Mouse (Mus musculus) embryonic facial prominence, embryonic 10.5 days (tissue): Measurements from ENCODE around the gene Rnf123. TPM values are rescaled to one million over a fixed set of nuclear protein-coding genes. Genes with fewer than 3 reads are reported as not detected.
A peak's percentile ranks its signal among the peaks of the same experiment; 100 is the strongest.
"Not testable (repeated sequence)": the region's sequence is repeated elsewhere in the genome, so short reads cannot be mapped to it uniquely, and the experiment has no call there.

Experiments used
- DNase-seq: peaks from one replicate; pipeline ENCODE4 v3.0.0-alpha.2; 2017; ENCODE audit warnings: low spot score
- H3K27ac ChIP-seq: fragments of 300-500 bp; sonication (generic); replicated peaks from 2 replicates; pipeline ENCODE4 v1.5.1; 2016; ENCODE audit warnings: mild to moderate bottlenecking
- H3K27me3 ChIP-seq: fragments of 300-500 bp; sonication (generic); replicated peaks from 2 replicates; pipeline ENCODE4 v1.6.1; 2016; ENCODE audit warnings: low read depth, mild to moderate bottlenecking; ENCODE audit not compliant: poor library complexity, severe bottlenecking
- H3K36me3 ChIP-seq: fragments of 300-500 bp; sonication (generic); replicated peaks from 2 replicates; pipeline ENCODE4 v1.6.1; 2016; ENCODE audit warnings: mild to moderate bottlenecking, moderate library complexity
- H3K4me1 ChIP-seq: fragments of 300-500 bp; sonication (generic); 2 replicates; pipeline ENCODE4 v1.6.1; 2016
- H3K4me3 ChIP-seq: fragments of 300-500 bp; sonication (generic); 2 replicates; pipeline ENCODE4 v1.5.1; 2016; ENCODE audit warnings: mild to moderate bottlenecking, moderate library complexity
- H3K9me3 ChIP-seq: fragments of 300-500 bp; sonication (generic); 2 replicates; pipeline ENCODE4 v1.6.1; 2016; ENCODE audit warnings: mild to moderate bottlenecking
- WGBS: fragments of 180-500 bp; shearing (Covaris S2); methylation state at CpG from one replicate; pipeline ENCODE4 v1.1.7; 2016; 5-methylcytosine and 5-hydroxymethylcytosine counted together
- polyA plus RNA-seq: library from polyadenylated mRNA; unstranded; fragments of >200 nt; fragmentation: Nextera tagmentation; extraction: Ambion mirVana; gene quantifications from 2 replicates; pipeline ENCODE4 v1.2.1, GENCODE M21; 2016

The Rnf123 gene
- polyA plus RNA-seq, 1 experiment from 2014 or later, result 34.1 TPM

GRCm38 (mm10) chr9:108044751-108045492 is 38.2 kb downstream of the Rnf123 start:
- H3K4me3 ChIP-seq, result no peak overlapping the region
- H3K27me3 ChIP-seq, result no peaks in the 10 kb centered on the region
- no peak for DNase-seq
- no peak overlapping the region for H3K27ac ChIP-seq
- H3K4me1 ChIP-seq, result peaks cover 21% of the 10 kb centered on the region
- peaks cover 69% of the 10 kb centered on the region for H3K36me3 ChIP-seq
- 94% methylated on average over 8 of the region's 8 CpGs for WGBS
- H3K9me3 ChIP-seq, result no peaks in the 10 kb centered on the region

- H3K4me1 ChIP-seq, result no peaks in the 10 kb centered on the region
- H3K9me3 ChIP-seq, result no peaks in the 10 kb centered on the region
- WGBS, result 96% methylated on average over 2 of the region's 2 CpGs
- H3K27ac ChIP-seq, result no peak overlapping the region
- no peaks in the 10 kb centered on the region for H3K27me3 ChIP-seq
- no peak overlapping the region for H3K4me3 ChIP-seq
- H3K36me3 ChIP-seq, result peaks cover 86% of the 10 kb centered on the region
- no peak for DNase-seq
Measured at GRCm38 (mm10) chr9:108035331-108036156, 47.6 kb downstream of the Rnf123 start.

GRCm38 (mm10) chr9:108032126-108032525 is 51.0 kb downstream of the Rnf123 start:
- Histone ChIP-seq H3K4me3 (no peak overlapping the region), H3K36me3 (peaks cover 89% of the 10 kb centered on the region), H3K9me3 (no peaks in the 10 kb centered on the region), H3K27ac (no peak overlapping the region), H3K27me3 (no peaks in the 10 kb centered on the region), H3K4me1 (no peaks in the 10 kb centered on the region)
- no peak for DNase-seq
- 88% methylated on average over 5 of the region's 5 CpGs for WGBS

- H3K27ac ChIP-seq, result no peak overlapping the region
- WGBS, result 98% methylated on average over 3 of the region's 3 CpGs
- H3K4me3 ChIP-seq, result no peak overlapping the region
- no peaks in the 10 kb centered on the region for H3K9me3 ChIP-seq
- DNase-seq, result no peak
- no peaks in the 10 kb centered on the region for H3K4me1 ChIP-seq
- peaks cover 83% of the 10 kb centered on the region for H3K36me3 ChIP-seq
- no peaks in the 10 kb centered on the region for H3K27me3 ChIP-seq
Measured at GRCm38 (mm10) chr9:108027867-108028266, 55.3 kb downstream of the Rnf123 start.

GRCm38 (mm10) chr9:108026584-108026983 is 56.6 kb downstream of the Rnf123 start:
- no peak for DNase-seq
- H3K4me1 ChIP-seq, result no peaks in the 10 kb centered on the region
- 90% methylated on average over 3 of the region's 3 CpGs for whole genome bisulfite sequencing
- no peak overlapping the region for H3K27ac ChIP-seq
- H3K27me3 ChIP-seq, result no peaks in the 10 kb centered on the region
- H3K36me3 ChIP-seq, result peaks cover 70% of the 10 kb centered on the region
- H3K9me3 ChIP-seq, result no peaks in the 10 kb centered on the region
- no peak overlapping the region for H3K4me3 ChIP-seq

- Histone ChIP-seq H3K9me3 (no peaks in the 10 kb centered on the region), H3K27me3 (no peaks in the 10 kb centered on the region), H3K27ac (no peak overlapping the region), H3K4me3 (no peak overlapping the region), H3K36me3 (peaks cover 51% of the 10 kb centered on the region), H3K4me1 (no peaks in the 10 kb centered on the region)
- WGBS, result 94% methylated on average over 3 of the region's 3 CpGs
- DNase-seq, result no peak
Measured at GRCm38 (mm10) chr9:108023216-108023615, 59.9 kb downstream of the Rnf123 start.

- H3K27ac ChIP-seq, result no peak overlapping the region
- no peak for DNase-seq
- WGBS, result 88% methylated on average over 1 of the region's 1 CpGs
- no peak overlapping the region for H3K4me3 ChIP-seq
- H3K4me1 ChIP-seq, result no peaks in the 10 kb centered on the region
- no peaks in the 10 kb centered on the region for H3K9me3 ChIP-seq
- peaks cover 44% of the 10 kb centered on the region for H3K36me3 ChIP-seq
- no peaks in the 10 kb centered on the region for H3K27me3 ChIP-seq
Measured at GRCm38 (mm10) chr9:108020741-108021140, 62.4 kb downstream of the Rnf123 start.

- 86% methylated on average over 3 of the region's 3 CpGs for WGBS
- Histone ChIP-seq H3K27me3 (no peaks in the 10 kb centered on the region), H3K4me1 (no peaks in the 10 kb centered on the region), H3K9me3 (no peaks in the 10 kb centered on the region), H3K27ac (no peak overlapping the region), H3K36me3 (peaks cover 55% of the 10 kb centered on the region), H3K4me3 (no peak overlapping the region)
- no peak for DNase-seq
Measured at GRCm38 (mm10) chr9:108017127-108017526, 66.0 kb downstream of the Rnf123 start.

- H3K4me1 ChIP-seq, H3K4me3 ChIP-seq, H3K27ac ChIP-seq, H3K9me3 ChIP-seq, DNase-seq, H3K27me3 ChIP-seq: not testable (repeated sequence)
- peaks cover 70% of the 10 kb centered on the region for H3K36me3 ChIP-seq
- 95% methylated on average over 2 of the region's 2 CpGs for whole genome bisulfite sequencing
Measured at GRCm38 (mm10) chr9:108013577-108013976, 69.6 kb downstream of the Rnf123 start.

- H3K4me1 ChIP-seq, result no peaks in the 10 kb centered on the region
- no peaks in the 10 kb centered on the region for H3K27me3 ChIP-seq
- H3K36me3 ChIP-seq, result peaks cover 54% of the 10 kb centered on the region
- no peak overlapping the region for H3K4me3 ChIP-seq
- H3K27ac ChIP-seq, result no peak overlapping the region
- no peaks in the 10 kb centered on the region for H3K9me3 ChIP-seq
- DNase-seq, result no peak
Measured at GRCm38 (mm10) chr9:108010385-108010784, 72.8 kb downstream of the Rnf123 start.

- DNase-seq, result no peak
- peaks cover 19% of the 10 kb centered on the region for H3K4me1 ChIP-seq
- WGBS, result 93% methylated on average over 5 of the region's 5 CpGs
- H3K36me3 ChIP-seq, result peaks cover 44% of the 10 kb centered on the region
- no peak overlapping the region for H3K4me3 ChIP-seq
- H3K27me3 ChIP-seq, result no peaks in the 10 kb centered on the region
- H3K9me3 ChIP-seq, result no peaks in the 10 kb centered on the region
- no peak overlapping the region for H3K27ac ChIP-seq
Measured at GRCm38 (mm10) chr9:108008041-108008440, 75.1 kb downstream of the Rnf123 start.

GRCm38 (mm10) chr9:108003531-108003890 is 79.6 kb downstream of the Rnf123 start:
- 23% methylated on average over 8 of the region's 8 CpGs for WGBS
- peaks cover 16% of the 10 kb centered on the region for H3K36me3 ChIP-seq
- H3K9me3 ChIP-seq, result no peaks in the 10 kb centered on the region
- peaks cover 27% of the 10 kb centered on the region for H3K4me1 ChIP-seq
- H3K27ac ChIP-seq, result peak overlapping the region; percentile 97
- DNase-seq, result peak; percentile 21
- H3K27me3 ChIP-seq, result no peaks in the 10 kb centered on the region
- H3K4me3 ChIP-seq, result peak overlapping the region; percentile 97
